Mouse (Mus musculus): ENCODE results near the gene Rgs10.
"Not testable (repeated sequence)": the region's sequence is repeated elsewhere in the genome, so short reads cannot be mapped to it uniquely, and the experiment has no call there.

Gene Rgs10

GRCm38 (mm10) chr7:128344928-128345653, 73.5 kb downstream of the Rgs10 start:
- peak; percentile 77 to 78 for DNase-seq (ENCODE audit: low spot score in 2 of 2)

GRCm38 (mm10) chr7:128344488-128344887, 74.1 kb downstream of the Rgs10 start:
- DNase-seq (ENCODE audit: low spot score in 2 of 2) = no peak

- not testable (repeated sequence) for DNase-seq (ENCODE audit: low spot score in 2 of 2)
Observed at GRCm38 (mm10) chr7:128342691-128343090, 75.9 kb downstream of the Rgs10 start.

- not testable (repeated sequence) for DNase-seq (ENCODE audit: low spot score in 2 of 2)
Observed at GRCm38 (mm10) chr7:128340321-128340720, 78.2 kb downstream of the Rgs10 start.

- no peak for DNase-seq (ENCODE audit: low spot score in 2 of 2)
Observed at GRCm38 (mm10) chr7:128332896-128333295, 85.7 kb downstream of the Rgs10 start.

- DNase-seq (ENCODE audit: low spot score in 2 of 2) = no peak
Observed at GRCm38 (mm10) chr7:128330981-128331380, 87.6 kb downstream of the Rgs10 start.

GRCm38 (mm10) chr7:128324977-128325376, 93.6 kb downstream of the Rgs10 start:
- DNase-seq (ENCODE audit: low spot score in 2 of 2) = no peak

All from urinary bladder, postnatal 36 days (tissue).